Mouse (Mus musculus): ENCODE data around the gene Alox5ap.

The Alox5ap gene

DNA sequence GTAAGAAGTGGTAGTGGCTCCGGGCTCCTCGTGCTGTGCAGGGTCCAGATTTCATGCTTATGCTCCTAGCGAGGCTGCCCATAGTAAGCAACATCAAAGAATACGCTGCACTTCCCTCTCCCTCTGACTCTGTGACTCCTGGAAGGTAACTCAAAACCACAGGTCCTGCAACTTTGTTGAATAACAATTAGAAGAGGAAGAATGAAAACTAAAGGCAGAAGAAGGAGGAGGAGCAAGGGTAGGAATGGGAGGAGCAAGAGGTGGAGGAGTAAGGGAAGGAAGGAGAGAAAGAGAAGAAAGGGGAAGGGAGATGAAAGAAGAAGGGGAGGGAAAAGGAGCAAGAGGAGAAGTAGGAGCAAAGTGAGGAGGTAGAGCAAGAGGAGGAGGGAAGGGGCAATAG is at the start of gene Alox5ap:
Gene Alox5ap (plus strand): TSS at position 363 of the 400 bp plus-strand sequence.
- no peak for DNase-seq (ENCODE audit: low read depth in 2 of 2, low spot score in 2 of 2)

DNA sequence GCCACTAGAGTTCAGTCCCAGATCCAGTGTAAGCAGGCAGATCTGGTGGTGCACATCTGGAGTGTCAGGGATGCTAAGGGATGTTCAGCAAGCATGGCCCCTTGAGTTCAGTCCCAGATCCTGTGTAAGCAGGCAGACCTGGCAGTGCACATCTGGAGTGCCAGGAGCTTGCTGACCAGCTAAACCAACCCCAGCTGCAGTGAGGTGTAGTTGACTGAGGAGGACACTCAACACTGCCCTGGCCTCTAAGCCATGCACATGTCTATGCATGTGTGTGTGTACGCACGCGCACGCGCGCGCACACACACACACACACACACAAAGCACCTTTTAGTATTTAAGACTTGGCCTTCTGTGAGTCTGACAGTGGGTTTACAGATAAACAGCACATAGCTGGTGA is 49.0 kb upstream of the Alox5ap start:
- no peak for DNase-seq (ENCODE audit: low read depth in 2 of 2, low spot score in 2 of 2)

DNA sequence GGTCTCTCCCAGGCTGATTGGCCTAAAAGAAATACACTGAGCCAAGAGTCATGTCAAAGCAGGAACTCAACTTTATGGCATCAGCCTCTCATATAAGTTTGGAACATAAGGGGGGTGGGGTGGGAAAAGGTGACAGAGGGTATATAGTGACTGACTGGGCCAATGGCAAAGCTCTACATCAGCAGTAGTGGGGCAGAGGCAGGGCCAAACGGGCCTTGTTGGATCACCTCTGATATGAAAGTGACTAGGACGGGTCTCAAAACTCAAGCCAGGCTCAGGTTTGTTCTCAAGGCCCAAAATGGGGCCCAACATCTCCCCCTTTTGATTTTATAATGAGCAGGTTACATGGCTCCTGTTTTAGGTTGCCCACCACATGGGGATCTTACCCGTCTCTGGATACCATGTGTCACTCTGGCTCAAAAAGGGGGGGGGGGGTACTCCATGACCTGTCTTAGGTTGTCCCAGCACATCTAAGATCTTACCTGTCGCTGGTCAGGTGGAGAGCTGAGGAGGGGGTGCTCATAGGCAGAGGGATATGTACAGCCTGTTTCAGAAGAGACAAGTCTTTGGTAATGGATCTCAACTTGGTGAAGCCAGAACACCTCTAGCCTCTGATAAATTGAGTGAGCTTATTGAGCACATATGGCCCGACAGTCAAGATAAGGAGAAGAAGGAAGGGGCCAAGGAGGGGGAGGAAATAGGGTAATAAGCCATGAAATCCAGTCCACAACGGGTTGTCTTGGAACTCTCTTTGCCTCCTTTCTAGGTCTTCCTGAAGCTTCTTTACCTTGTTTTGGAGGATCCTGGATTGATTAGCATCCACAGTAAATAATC is 46.8 kb upstream of the Alox5ap start:
- DNase-seq (ENCODE audit: low read depth in 2 of 2, low spot score in 2 of 2), result no peak

DNA sequence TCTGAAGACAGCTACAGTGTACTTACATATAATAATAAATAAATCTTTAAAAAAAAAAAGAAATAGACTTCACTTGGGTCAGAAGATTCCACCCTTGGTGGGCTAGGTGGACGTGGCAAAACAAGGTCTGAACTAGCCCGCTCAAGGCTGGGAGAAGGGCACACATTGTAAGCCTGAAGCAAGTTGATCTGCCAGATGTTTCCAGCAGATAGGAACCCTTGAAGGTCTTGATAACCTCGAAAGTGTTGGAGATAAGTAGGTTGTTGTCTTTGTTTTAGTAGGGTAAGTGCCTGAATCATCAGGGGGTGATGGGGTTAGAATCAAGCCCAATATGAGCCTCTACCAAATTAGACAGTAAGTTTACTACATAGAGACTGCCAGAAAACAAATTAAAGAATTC is 45.1 kb upstream of the Alox5ap start:
- DNase-seq (ENCODE audit: low read depth in 2 of 2, low spot score in 2 of 2), result no peak

DNA sequence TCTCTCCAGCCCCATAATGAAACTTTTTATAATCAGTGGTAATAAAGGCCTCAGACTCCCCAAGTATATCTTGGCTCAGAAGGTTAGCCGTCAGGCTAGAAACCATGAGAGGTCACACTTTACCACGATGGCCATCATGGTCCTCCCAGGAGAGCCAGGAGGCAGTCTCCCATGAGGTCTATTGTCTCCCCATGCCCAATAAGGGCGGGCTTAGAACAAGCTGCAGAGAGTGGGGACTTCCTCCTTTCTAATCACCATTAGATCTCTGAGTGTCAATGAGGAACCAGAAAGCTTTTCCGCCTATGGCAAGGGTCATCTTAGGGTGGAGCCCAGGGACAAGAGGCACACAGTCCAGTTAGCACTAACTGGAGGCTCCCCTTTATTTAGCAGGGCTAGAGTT is 43.2 kb upstream of the Alox5ap start:
- DNase-seq (ENCODE audit: low read depth in 2 of 2, low spot score in 2 of 2), result no peak

DNA sequence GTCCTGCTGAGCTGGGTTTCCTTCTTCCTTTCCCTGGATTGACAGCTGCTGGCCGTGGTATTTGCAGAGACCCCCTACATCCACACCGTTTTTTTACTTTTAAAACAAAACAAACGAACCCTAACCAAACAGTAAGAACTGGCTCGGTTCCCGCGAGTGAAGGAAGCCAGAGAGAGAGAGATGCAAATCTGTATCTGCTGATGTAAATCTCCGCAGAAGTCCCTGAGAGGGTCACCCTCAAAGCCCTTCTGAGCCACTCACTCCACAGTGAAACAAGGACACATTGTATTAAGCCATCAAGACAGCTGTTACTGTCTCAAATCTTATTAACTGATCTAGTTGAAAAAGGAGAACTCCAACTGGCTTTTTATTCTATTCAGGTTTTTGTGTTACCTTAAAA is 39.9 kb upstream of the Alox5ap start:
- DNase-seq (ENCODE audit: low read depth in 2 of 2, low spot score in 2 of 2), result no peak

DNA sequence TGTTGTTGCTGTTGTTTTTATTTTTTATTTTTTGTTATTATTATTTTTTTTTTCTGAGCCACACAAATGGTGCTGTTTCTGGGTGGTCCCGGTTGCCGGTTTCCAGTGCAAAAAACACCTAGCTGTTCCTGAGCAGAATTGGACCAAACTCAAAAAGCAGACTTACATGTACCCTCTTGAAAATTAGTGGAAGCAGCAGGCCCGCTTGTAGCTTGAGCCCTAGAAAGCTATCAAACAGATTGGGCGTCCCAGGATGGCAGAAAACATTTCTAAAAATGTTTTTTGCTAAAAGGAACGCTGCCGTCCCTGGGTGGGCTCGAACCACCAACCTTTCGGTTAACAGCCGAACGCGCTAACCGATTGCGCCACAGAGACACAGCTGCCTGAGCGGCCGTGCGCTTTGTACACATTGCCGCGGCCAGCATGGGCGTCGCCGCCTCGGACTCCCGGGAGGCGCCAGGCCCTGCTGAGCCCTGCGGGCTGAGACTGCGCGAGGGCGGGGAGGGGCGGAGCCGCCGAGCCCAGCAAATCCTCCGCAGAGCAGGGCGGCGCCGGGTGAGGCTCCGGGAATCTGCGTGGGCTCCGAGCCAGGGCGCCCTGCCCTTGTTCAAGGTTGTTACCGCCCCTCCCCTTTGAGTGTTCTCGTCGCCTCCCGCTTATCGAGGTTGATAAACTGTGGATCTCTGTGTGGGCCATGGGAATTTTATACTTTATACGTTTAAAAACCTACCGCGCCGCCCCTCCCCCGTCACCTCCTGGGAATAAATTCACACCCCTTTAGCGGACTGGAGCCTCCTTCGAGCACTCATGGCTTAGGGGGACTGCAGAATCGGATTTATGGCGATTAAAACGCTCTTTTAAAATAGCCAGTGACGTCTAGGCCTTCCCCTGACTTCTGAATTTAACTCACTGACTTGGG is 35.6 kb upstream of the Alox5ap start:
- peak; percentile 92 to 95 for DNase-seq (ENCODE audit: low read depth in 2 of 2, low spot score in 2 of 2)

DNA sequence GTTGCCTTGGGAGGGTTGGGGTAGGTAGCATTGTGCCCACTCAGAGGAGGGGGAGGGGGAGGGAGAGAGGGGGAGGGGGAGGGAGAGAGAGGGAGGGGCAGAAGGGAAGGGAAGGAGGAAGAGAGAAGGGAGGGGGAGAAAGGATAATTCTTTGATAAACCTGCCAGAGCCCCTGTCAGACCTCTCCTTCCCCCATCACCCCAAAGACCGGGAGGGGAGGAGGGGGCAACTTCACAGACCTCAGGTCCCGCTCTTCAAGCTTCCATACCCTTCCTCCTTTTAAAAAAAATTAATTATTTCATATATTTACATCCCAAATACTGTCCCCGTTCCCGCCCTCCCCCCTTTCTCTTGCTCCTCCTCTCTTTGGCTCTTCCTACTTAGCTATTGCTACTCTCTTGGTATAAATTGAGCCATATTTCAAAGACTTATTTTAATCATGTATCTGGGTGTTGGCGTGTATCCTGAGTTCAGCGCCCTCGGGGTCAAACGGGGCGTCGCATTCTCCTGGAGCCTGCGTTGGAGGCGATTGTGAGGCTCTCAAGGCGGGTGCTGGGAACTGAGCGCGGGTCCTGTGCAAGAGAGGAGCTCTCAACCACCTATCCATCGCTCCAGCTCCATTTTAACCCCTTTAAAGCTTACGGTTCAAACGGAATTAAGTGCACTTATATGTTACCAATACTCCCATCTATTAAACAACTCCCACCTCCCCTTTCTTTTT is 34.8 kb upstream of the Alox5ap start:
- DNase-seq (ENCODE audit: low read depth in 2 of 2, low spot score in 2 of 2), result no peak

DNA sequence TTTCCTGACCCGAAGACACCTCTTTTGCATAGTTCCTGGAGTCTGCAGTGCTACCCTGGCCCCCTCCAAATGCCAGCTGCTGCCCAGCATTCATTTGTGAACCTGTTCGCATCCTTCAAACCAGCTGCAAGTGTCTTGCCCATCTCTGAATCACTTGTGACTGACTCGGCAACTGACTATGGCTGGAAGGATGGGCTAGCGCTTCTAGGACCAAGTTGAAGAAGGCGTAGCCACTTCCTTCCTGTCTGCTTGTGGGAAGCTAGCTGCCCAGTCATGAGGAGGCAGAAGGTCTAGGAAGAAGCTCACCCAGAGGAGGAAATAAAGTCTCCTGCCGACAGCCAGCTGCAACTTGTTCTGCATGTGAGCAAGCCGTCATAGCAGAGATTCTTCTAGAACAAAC is 29.6 kb upstream of the Alox5ap start:
- peak in 1 of 2 experiments; percentile 18 for DNase-seq (ENCODE audit: low read depth in 2 of 2, low spot score in 2 of 2)

DNA sequence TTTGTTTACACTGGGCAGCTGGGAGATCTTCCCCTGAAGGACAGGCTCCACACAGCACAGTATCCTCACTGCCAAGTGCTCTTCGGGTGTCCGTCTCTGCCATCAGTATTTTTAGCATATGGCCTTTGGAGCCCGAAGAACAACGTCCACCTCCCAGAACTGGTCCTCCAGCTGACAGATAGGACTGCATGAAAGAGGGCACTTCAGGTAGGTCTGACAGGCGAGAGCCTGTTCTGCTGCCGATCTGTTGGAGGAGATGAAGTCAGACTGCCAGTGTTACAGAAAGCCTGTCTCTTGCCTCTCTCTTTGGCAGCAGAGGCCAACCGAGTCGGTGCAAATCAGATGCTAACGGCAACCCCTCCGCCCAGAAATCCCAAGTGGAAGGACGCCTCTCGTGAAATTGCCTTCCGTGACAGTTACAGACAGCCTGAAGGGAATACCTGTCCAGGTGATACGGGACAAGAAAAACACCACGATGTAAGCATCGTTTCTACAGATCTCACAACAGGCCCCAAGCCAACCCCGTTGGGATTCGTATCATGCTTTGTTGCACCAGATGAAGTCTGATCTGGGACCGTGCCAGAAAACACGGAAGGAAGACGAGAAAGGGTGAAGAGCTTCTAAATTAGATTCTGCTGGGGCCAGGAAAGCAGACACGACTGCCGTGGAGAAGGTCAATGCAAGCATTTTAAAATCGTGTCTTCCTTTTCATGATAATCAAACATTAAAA is 27.2 kb upstream of the Alox5ap start:
- DNase-seq (ENCODE audit: low read depth in 2 of 2, low spot score in 2 of 2), result no peak

DNA sequence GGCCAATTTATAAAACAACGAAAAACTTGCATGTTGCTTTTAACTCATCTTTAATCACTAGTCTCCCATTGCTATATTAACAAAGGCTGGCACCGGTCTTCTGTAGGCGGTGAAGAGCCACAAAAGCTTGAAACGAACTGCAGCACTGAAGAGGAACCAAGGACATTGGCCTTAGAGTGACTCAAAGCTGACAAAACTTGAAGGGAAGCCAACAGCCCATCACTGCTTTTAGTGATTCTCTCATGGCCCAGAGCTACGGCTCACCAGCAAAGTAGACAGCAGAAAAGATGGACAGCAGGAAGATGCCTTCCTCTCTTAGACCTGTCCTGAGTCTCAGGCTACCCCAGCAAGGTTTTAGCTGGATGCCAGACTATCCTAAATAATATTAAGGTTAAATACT is 22.1 kb upstream of the Alox5ap start:
- DNase-seq (ENCODE audit: low read depth in 2 of 2, low spot score in 2 of 2), result no peak

DNA sequence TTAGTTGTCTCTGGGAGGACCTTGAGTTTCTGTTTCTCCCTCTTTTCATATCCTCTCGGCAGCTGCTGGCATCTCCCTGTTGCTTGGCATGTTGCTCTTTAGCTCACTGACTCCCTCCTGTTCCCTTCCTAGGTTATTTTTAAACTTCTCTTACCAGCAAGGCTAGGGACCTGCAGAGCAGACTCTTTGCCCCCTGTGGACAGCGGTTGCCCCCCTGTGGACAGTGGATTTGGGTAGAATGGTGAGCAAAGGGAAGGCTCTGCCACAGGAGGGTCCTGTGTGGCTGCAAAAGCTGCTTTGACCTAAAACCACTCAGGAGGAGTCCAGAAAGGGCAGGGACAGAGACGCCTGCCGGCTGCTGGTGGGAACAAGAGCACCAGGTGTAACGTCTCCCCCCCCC is 21.5 kb upstream of the Alox5ap start:
- no peak for DNase-seq (ENCODE audit: low read depth in 2 of 2, low spot score in 2 of 2)

DNA sequence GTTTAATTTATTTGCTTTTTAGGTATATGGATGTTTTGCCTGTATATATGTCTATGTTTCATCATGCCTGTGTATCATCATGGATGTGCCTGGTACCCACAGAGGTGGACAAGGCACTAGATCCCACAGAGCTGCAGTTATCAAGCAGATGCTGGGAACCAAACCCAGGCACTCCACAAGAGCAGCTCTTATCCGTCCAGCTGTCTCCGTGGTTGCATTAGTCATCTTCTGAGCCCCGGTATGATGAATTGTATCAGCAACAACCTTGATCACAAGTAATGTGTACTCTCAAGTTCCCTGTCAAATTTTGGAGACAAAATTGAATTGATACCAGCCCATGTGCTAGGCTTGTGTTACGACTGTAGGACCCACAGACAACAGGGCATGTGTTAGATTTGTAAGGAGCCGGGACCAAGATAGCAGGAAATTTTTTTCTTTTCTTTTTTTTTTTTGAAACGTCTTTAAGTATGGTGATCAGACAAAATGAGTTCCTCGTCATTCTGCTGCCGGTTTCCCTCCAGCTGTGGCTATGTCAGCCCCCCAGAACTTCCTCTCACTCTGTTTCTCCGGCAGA is 19.1 kb upstream of the Alox5ap start:
- DNase-seq (ENCODE audit: low read depth in 2 of 2, low spot score in 2 of 2), result no peak

DNA sequence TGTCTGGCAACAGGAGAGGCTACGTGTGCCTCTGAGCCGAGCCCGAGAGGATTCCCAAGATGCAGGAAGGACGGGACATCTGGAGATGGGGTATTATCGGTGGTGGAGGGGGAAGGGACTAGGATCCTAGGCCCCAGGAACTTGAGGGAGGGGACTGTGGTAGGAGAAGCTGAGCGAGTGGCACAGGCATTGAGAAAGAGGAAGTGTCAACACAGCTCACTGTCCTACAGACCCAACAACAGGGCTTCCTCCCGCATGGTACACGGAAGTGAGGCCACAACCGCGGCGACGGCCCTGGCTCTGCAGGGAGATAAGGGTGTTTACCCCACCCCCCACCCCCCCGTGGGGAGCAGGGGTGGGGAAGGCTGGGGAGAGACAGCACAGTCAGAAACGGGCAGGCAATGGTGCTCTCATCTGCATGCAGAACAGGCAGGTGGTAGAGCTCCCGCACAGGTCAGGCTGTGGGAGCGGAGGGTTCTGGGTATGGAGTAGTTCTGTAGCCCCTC is 18.5 kb upstream of the Alox5ap start:
- peak; percentile 52 to 64 for DNase-seq (ENCODE audit: low read depth in 2 of 2, low spot score in 2 of 2)

DNA sequence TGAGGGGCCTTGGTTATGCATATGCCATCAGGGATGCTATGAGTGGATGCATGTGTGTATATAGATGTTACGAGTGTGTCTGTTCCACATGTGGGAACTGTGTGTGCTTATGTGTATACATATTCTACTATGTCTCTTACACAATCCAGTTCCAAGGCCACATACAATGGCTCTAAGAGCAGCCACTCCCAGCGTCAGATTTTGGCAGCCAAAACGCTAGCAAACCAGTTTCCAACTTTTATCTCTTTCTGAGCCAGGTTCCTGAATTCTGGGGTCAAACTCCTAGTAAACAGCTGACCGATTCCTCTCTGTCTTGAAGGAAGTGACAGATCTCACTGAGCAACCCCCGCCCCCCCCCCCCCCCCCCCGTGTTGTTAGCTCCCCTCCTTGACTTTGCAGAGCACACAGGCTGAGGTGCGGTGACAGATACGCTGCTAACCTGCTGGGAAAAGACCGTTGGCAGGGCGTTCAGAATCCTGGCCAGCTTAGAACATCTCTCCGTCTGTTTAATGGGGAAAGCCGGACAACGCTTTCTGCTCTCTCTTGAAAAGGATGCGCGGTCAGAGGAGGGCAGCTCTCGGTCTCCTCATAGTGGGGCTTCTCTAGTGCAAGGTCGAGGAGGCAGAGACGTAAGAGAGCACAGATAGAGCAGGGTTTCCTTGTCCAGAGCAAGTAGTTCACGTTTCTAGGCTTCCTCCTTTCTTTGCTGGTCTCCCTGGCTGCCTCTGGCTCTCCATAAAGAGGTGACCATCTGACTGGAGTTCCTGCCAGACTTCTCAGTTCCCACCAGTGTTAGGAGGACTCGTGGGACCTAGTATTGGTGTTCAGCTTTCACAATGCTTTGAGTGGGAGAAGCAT is 17.3 kb upstream of the Alox5ap start:
- DNase-seq (ENCODE audit: low read depth in 2 of 2, low spot score in 2 of 2), result no peak

DNA sequence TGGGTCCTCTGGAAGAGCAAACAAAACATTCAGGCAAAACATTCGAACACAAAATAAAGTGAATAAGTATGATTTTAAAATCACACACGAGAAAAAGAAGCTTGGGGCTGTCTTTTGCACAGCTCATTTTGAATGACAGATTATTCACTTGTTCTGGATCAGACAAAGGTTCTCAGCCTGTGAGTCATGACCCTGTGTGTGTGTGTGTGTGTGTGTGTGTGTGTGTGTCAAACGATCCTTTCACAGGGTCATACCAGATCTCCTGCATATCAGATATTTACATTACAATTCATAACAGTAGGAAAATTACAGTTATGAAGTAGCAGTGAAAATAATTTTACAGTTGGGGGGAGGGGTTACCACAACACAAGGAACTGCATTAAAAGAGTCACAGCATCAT is 12.3 kb upstream of the Alox5ap start:
- no peak for DNase-seq (ENCODE audit: low read depth in 2 of 2, low spot score in 2 of 2)

DNA sequence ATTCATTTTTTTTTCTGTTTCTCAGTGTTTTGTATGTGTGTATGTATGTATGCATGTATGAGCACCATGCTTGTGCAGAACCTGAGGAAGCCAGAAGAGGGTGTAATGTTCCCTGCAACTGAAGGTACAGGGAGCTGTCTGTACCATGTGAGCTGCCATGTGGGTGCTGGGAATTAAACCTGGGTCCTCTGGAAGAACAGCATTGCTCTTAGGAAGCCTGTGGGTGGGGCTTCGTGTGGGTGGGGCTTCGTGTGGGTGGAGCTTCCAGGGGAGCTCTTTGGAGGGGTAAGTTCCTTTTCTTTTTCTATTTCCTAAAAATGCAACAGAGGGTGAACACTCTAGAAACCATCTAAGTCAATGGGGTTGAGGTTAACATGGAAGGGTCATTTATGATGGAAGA is 11.1 kb upstream of the Alox5ap start:
- DNase-seq (ENCODE audit: low read depth in 2 of 2, low spot score in 2 of 2), result no peak

DNA sequence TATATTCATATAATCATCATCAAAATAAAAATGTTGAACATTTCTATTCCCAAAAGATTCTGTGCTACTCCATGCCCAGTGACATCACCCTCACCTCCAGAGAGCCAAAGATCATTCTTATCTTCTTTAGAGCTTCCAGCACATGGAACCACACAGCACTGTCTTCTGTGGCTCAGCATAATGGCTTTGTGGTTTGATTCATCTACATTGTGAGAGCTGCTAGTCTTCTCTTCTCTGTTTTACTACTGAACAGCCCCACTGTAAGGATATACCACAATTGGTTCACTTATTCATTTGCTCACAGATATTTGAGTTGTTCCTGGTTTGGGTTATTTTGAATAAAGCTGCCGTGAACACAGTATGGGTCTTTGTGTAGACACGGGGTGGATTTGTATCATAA is 9.0 kb upstream of the Alox5ap start:
- no peak for DNase-seq (ENCODE audit: low read depth in 2 of 2, low spot score in 2 of 2)

DNA sequence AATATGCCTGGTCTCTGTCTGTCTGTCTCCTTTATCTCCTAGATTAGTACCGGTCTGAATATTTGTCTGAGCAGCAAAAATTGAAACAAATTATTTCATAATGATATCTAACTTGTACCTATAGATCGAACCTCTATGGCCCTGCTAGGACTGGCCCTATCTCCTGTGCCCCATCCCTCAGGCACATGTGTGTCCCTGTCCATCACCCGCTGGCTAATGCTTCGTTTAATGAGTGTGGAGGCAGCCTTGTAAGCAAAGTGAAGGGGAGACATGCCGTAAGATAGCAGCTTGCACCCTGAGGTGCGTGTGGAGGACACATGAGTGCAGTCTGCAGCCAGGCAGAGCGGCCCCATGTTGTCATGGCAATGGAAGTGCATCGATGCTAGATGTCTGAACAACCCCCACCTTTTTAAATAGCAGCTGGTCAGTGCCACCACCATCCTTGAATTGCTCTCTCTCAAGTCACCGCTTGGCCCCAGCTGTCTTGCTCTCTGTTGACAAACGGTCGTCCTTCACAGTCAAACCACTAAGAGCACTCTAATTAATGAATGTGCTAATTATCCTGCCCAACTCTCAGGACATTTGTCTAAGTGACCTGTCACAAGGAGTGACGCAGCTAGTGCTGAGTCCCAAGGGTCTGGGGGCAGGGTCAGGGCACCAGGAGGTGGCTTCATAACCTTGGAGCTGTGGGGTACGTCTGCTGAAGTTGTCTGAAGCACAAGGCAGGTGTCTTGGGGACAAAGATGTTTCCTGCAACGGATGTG is 6.9 kb upstream of the Alox5ap start:
- no peak for DNase-seq (ENCODE audit: low read depth in 2 of 2, low spot score in 2 of 2)

All from CD8-positive naive resting alpha-beta T cell, adult 2 months (primary cell).